Mouse (Mus musculus) heart, postnatal 25 days (tissue): ENCODE data around the gene Rsl24d1. TPM values are rescaled to one million over a fixed set of nuclear protein-coding genes. Genes with fewer than 3 reads are reported as not detected.

Source experiments
- total RNA-seq, 2 experiments: library from RNA; stranded (reverse); gene quantifications; 2 replicates each; pipeline ENCODE4 v1.2.3; 2021

The Rsl24d1 gene
- total RNA-seq, 2 experiments from 2014 or later, result 52.2 to 55.6 TPM

Other genes with a start within 250 kb of the Rsl24d1 start
- gene Pygo1, start 187.8 kb upstream of the Rsl24d1 start, total RNA-seq, result 10 to 100 TPM in 1 of 2 experiments, 1 to 10 TPM in 1; 10.0 to 10.9 TPM
- under 1 TPM; 0.36 to 0.62 TPM for gene Dyx1c1, start 154.6 kb upstream of the Rsl24d1 start, total RNA-seq
- under 1 TPM in 1 of 2 experiments, not detected in 1; 0.56 TPM for gene Gm44503, start 154.6 kb upstream of the Rsl24d1 start, total RNA-seq
- 1 to 10 TPM; 6.9 to 7.8 TPM for gene Ccpg1os, start 128.0 kb upstream of the Rsl24d1 start, total RNA-seq
- gene Ccpg1, start 128.0 kb upstream of the Rsl24d1 start, total RNA-seq, result 10 to 100 TPM; 72.3 to 82.8 TPM
- gene Pigb, start 73.0 kb upstream of the Rsl24d1 start, total RNA-seq, result 1 to 10 TPM; 2.2 to 2.5 TPM
- gene Rab27a, start 68.6 kb upstream of the Rsl24d1 start, total RNA-seq, result 1 to 10 TPM; 4.2 to 4.7 TPM
- gene Khdc3, start 11.6 kb upstream of the Rsl24d1 start, total RNA-seq, result not detected
- not detected for gene Gm20509, start 11.0 kb upstream of the Rsl24d1 start, total RNA-seq